Mouse (Mus musculus) ES-E14 (cell line): ENCODE results near the gene Usp8. TPM values are rescaled to one million over a fixed set of nuclear protein-coding genes. Genes with fewer than 3 reads are reported as not detected.
A peak's percentile ranks its signal among the peaks of the same experiment; 100 is the strongest.

Source experiments
- DNase-seq: peaks from one replicate; pipeline ENCODE4 v3.0.0-alpha.2; 2013; ENCODE audit warnings: low read depth, low spot score
- H3K27ac ChIP-seq: 2 replicates; pipeline ENCODE4 v1.5.1; 2012; ENCODE audit warnings: low read depth, mild to moderate bottlenecking, low read length, moderate library complexity, mixed read lengths; ENCODE audit not compliant: poor library complexity, insufficient read depth, severe bottlenecking
- H3K36me3 ChIP-seq: 2 replicates; pipeline ENCODE4 v1.6.1; 2012; ENCODE audit warnings: mild to moderate bottlenecking, low read length, moderate library complexity, mixed read lengths; ENCODE audit not compliant: control insufficient read depth, poor library complexity, insufficient read depth, severe bottlenecking
- H3K4me1 ChIP-seq, 2 experiments: fragments of 150-350 bp in 1 of 2; sonication (generic) in 1 of 2; 2 replicates each; pipeline ENCODE4 v1.6.1; 2012; ENCODE audit warnings: low read length in 2 of 2, mild to moderate bottlenecking in 1 of 2, mixed read lengths in 1 of 2; ENCODE audit not compliant: control insufficient read depth in 2 of 2, insufficient read depth in 2 of 2, poor library complexity in 1 of 2
- H3K4me3 ChIP-seq, 2 experiments: fragments of 150-350 bp in 1 of 2; sonication (generic) in 1 of 2; 2 replicates each; pipeline ENCODE4 v1.5.1; 2012; ENCODE audit warnings: low read length in 2 of 2, low read depth in 1 of 2, mild to moderate bottlenecking in 1 of 2, mixed read lengths in 1 of 2; ENCODE audit not compliant: insufficient read depth in 1 of 2, poor library complexity in 1 of 2, severe bottlenecking in 1 of 2
- H3K9ac ChIP-seq: 2 replicates; pipeline ENCODE4 v1.6.1; 2012; ENCODE audit warnings: low read depth, mild to moderate bottlenecking, low read length, mixed read lengths; ENCODE audit not compliant: poor library complexity, insufficient read depth, severe bottlenecking
- H3K9me3 ChIP-seq: fragments of 150-350 bp; sonication (generic); 2 replicates; pipeline ENCODE4 v1.6.1; 2012; ENCODE audit warnings: low read depth, mild to moderate bottlenecking, low read length; ENCODE audit not compliant: control insufficient read depth, insufficient read depth
- CHD2 ChIP-seq: IDR thresholded peaks from 2 replicates; pipeline ENCODE4 v1.6.1; 2014; ENCODE audit warnings: mild to moderate bottlenecking, low read depth, low read length, inconsistent platforms
- HCFC1 ChIP-seq: IDR thresholded peaks from 2 replicates; pipeline ENCODE4 v1.6.1; 2012; ENCODE audit warnings: low read length, inconsistent platforms, borderline replicate concordance; ENCODE audit not compliant: insufficient read depth
- MAFK ChIP-seq: IDR thresholded peaks from 2 replicates; pipeline ENCODE4 v1.6.1; 2014; ENCODE audit warnings: mild to moderate bottlenecking, low read depth, low read length, inconsistent platforms; ENCODE audit not compliant: insufficient read depth
- ZC3H11A ChIP-seq: IDR thresholded peaks from 2 replicates; pipeline ENCODE4 v1.6.1; 2012; ENCODE audit warnings: low read depth, mild to moderate bottlenecking, inconsistent platforms, low read length, borderline replicate concordance
- ZNF384 ChIP-seq: IDR thresholded peaks from 2 replicates; pipeline ENCODE4 v1.6.1; 2012; ENCODE audit warnings: low read depth, low read length, inconsistent platforms
- in situ Hi-C, 2 experiments: fragments of 600-800 bp; cut with MboI; formaldehyde crosslinking; loops; one replicate each; pipeline ENCODE4 v1.15.1; 2025; ENCODE audit warnings: low sequenced_read_pairs in 2 of 2, inconsistent platforms in 1 of 2; ENCODE audit not compliant: unreplicated experiment in 2 of 2
- total RNA-seq: library from RNA; depleted of rRNA; stranded (reverse); fragments of 300-350 nt; gene quantifications from 2 replicates; pipeline ENCODE4 v1.2.3, GENCODE M21; 2012

The Usp8 gene
- total RNA-seq, 1 experiment, result 34.6 TPM

GRCm38 (mm10) chr2:126677366-126677765, 29.8 kb upstream of the Usp8 start:
- H3K27ac ChIP-seq, result no peak overlapping the region
- in situ Hi-C loops, result no loop called here
- H3K9ac ChIP-seq, result no peak overlapping the region
- H3K4me1 ChIP-seq, result peaks cover 2 to 3% of the 10 kb centered on the region in 2 experiments; a peak in 2 of 4 replicates
- TF ChIP-seq MAFK, result no peak
- TF ChIP-seq ZNF384, result no peak
- TF ChIP-seq CHD2, result no peak
- TF ChIP-seq HCFC1, result no peak
- no peak for TF ChIP-seq ZC3H11A
- 0 out of 4 replicates have a peak overlapping the region, but pooled peaks of 1 of the 2 experiments have one; percentile 85 for H3K4me3 ChIP-seq
- DNase-seq, result no peak
- no peaks in the 10 kb centered on the region for H3K9me3 ChIP-seq
- H3K36me3 ChIP-seq, result no peaks in the 10 kb centered on the region

- no peaks in the 10 kb centered on the region for H3K36me3 ChIP-seq
- H3K27ac ChIP-seq, result no peak overlapping the region
- in situ Hi-C loops, result no loop called here
- no peaks in the 10 kb centered on the region for H3K9me3 ChIP-seq
- H3K9ac ChIP-seq, result no peak overlapping the region
- no peak overlapping the region for H3K4me3 ChIP-seq
- H3K4me1 ChIP-seq, result no peaks in the 10 kb centered on the region
- DNase-seq, result no peak
- TF ChIP-seq HCFC1 (no peak), MAFK (no peak), ZC3H11A (no peak), ZNF384 (no peak), CHD2 (no peak)
Measured at GRCm38 (mm10) chr2:126682333-126682732, 24.8 kb upstream of the Usp8 start.

- DNase-seq, result no peak
Measured at GRCm38 (mm10) chr2:126682937-126683336, 24.2 kb upstream of the Usp8 start.

GRCm38 (mm10) chr2:126691290-126691689, 15.8 kb upstream of the Usp8 start:
- Histone ChIP-seq H3K9me3 (no peaks in the 10 kb centered on the region), H3K4me1 (no peaks in the 10 kb centered on the region), H3K36me3 (no peaks in the 10 kb centered on the region), H3K27ac (no peak overlapping the region), H3K9ac (no peak overlapping the region), H3K4me3 (no peak overlapping the region)
- TF ChIP-seq MAFK, result no peak
- no peak for TF ChIP-seq ZNF384
- no peak for TF ChIP-seq HCFC1
- no peak for TF ChIP-seq ZC3H11A
- TF ChIP-seq CHD2, result no peak
- no peak for DNase-seq
- in situ Hi-C loops, result no loop called here

More at GRCm38 (mm10) chr2:126682937-126683336, 24.2 kb upstream of the Usp8 start:
- in situ Hi-C loops, result no loop called here
- Histone ChIP-seq H3K27ac (no peak overlapping the region), H3K36me3 (no peaks in the 10 kb centered on the region), H3K9ac (no peak overlapping the region), H3K9me3 (no peaks in the 10 kb centered on the region), H3K4me3 (no peak overlapping the region), H3K4me1 (no peaks in the 10 kb centered on the region)
- no peak for TF ChIP-seq ZNF384
- no peak for TF ChIP-seq CHD2
- TF ChIP-seq HCFC1, result no peak
- no peak for TF ChIP-seq MAFK

- Histone ChIP-seq H3K4me1 (no peaks in the 10 kb centered on the region), H3K9me3 (no peaks in the 10 kb centered on the region), H3K9ac (no peak overlapping the region), H3K36me3 (no peaks in the 10 kb centered on the region), H3K27ac (no peak overlapping the region), H3K4me3 (no peak overlapping the region)
- in situ Hi-C loops, result no loop called here
- TF ChIP-seq HCFC1 (no peak), MAFK (no peak), CHD2 (no peak)
- DNase-seq, result no peak
Measured at GRCm38 (mm10) chr2:126695285-126695684, 11.8 kb upstream of the Usp8 start.
